Mouse (Mus musculus): ENCODE measurements around the gene Gnb1l.

DNA sequence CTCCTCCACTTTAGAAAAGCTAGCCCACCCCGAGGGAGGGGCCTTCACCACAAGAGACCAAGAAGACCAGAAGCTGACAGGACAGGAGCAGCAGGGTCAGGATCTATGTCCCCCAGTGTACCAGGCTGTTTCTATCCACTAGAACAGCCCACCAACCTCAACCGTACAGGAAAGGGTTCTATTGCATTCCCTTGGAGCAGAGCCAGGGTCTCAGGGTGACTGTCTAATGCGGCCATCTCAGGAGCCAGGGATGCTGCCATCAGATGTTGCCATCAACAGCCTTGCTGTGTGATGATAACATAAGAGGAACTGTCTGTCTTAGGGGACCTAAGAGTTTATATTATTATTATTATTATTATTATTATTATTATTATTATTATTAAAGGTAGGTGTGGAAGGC lies 78.6 kb downstream of the Gnb1l start:
- TF ChIP-seq CTCF (IDR thresholded peaks at IDR 0.05; ENCODE audit: low read depth) (no peak), EP300 (IDR thresholded peaks at IDR 0.05; ENCODE audit: low read depth) (no peak)

Data from liver, embryonic 14.5 days (tissue).